Mouse (Mus musculus) G1E (cell line): ENCODE data around the gene Olfr923.

Source experiments
- GATA1 ChIP-seq: IDR thresholded peaks from 2 replicates; pipeline ENCODE4 v1.6.1; 2012; ENCODE audit warnings: borderline replicate concordance, low read length, inconsistent platforms, mixed read lengths
- POLR2AphosphoS5 ChIP-seq: IDR thresholded peaks from 2 replicates; pipeline ENCODE4 v1.6.1; 2012; ENCODE audit warnings: low read depth, low read length, inconsistent platforms; ENCODE audit not compliant: insufficient replicate concordance
- TAL1 ChIP-seq: conservative IDR thresholded peaks from 2 replicates; pipeline ENCODE4 v1.6.1; 2012; ENCODE audit warnings: low read depth, low read length, inconsistent platforms, mixed read lengths

DNA sequence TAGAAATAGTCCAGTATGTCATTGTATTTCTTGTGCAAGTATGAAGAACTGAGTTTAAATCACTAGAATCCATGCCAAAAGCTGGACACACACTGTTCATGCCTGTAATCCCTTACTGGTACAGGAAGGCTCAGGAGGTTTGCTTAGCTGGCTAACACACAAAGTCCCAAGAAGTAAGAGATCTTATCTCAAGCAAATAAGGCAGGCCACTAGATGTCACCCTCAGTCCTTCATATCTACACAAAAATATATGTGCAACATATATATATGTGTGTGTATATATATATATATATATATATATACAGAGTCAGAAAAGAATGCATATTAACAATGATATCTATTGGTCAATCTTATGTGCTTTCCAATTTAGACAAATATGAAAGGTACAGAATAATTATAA lies 20.6 kb upstream of the Olfr923 start:
- no peak for TF ChIP-seq TAL1
- no peak for TF ChIP-seq POLR2AphosphoS5
- no peak for TF ChIP-seq GATA1
